Mouse (Mus musculus) megakaryocyte, embryonic 14.5 days (primary cell): ENCODE measurements around the gene Tln1.

Source experiments
- FLI1 ChIP-seq: IDR thresholded peaks from 2 replicates; pipeline ENCODE4 v1.6.1; 2012; ENCODE audit warnings: low read length, inconsistent platforms, mixed read lengths
- GATA1 ChIP-seq: IDR thresholded peaks from 3 replicates; pipeline ENCODE4 v1.6.1; 2012; ENCODE audit warnings: mixed read lengths, low read length, inconsistent platforms, borderline replicate concordance

- TF ChIP-seq GATA1 (no peak), FLI1 (no peak)
Observed at GRCm38 (mm10) chr4:43513300-43513699, 49.2 kb downstream of the Tln1 start.
